Mouse (Mus musculus): ENCODE results near the gene Gm21954.

The Gm21954 gene

DNA sequence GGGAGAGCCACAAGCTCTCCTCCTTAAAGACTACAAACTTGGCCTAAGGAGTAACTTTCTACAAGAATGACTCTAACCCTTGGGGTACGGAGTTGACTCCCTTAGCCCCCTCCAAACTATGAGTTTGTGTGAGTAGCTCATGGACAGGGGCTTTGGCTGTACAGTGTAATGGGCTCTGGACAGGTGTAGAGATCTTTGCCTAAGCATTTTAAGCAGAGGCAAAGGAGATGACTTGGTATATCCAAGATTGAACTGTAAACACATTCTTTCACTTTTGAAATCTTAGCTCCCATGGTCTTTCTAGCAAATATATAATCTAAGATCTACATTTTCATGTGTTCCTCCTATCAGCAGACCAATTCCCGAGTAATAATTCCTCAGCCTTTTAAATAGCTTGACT is at the start of gene Gm21954:
Gene Gm21954, minus strand, starts transcription at position 101 of the 400 bp plus-strand sequence.
- DNase-seq (ENCODE audit: low read depth, low spot score) = no peak

DNA sequence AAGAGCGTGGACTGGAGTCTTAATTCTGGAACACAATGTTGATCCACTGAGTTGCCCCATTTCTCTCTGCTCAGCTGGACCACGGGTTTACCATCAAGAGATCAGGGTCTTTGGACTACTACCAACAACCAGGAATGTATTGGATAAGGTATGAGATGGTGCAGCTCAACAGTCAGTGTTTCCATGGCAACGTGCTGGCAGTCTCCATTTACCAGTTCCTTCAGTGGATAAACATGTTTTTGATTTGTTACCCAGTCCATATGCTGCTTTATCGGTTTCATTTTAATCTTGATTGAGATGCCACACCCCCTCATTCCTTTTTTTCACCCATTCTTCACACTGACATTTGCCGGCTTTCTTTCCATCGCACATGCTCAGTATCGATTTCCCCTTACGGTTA is 49.8 kb upstream of the Gm21954 start:
- DNase-seq (ENCODE audit: low read depth, low spot score) = no peak

GRCm38 (mm10) chr3:55520240-55521180 is 48.5 kb upstream of the Gm21954 start:
- no peak for DNase-seq (ENCODE audit: low read depth, low spot score)

DNA sequence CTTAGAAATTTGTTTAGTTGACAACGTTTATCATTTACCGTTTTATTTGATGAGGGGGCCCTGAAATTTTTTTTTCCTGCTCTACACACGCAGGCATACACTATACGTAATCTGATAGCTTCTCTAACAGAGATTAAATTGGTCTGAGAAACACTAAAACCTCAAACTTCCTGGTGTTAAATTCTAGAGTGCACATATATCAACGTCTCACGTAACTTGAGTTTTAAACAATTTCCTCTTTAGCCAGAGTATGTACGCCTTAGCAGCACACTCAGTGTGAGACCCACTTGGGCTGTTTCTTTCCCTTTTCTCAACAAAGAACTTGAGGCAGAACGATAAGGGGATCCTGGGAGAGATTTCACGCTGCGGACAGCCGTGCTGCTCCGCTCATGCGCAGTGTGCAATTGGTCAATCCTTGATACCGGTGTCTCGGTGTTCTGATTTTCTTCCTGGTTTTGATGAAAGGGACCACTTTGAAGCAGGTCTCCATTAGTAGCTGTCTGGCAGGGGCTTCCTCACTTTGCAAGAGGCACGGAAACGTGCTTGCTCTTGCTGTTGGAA is 45.5 kb upstream of the Gm21954 start:
- no peak for DNase-seq (ENCODE audit: low read depth, low spot score)

DNA sequence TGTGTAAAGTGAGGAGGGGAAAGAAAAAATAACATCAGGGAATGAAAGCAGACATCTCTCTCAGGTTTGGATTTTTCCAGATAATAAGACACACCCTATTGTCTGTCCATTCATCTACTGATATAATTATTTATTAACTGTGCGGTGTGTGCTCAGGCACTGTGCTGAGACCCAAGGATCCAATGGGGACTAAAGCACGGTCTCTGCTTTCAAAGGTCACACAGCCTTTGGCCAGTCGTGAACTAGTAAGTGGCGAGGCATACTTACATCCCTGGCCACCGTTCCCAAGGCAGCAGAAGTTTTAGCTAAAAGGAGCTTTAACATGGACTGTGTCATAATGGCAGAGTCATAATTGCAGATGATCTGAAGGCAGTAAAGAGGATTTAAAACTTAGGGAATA is 44.0 kb upstream of the Gm21954 start:
- DNase-seq (ENCODE audit: low read depth, low spot score) = no peak

DNA sequence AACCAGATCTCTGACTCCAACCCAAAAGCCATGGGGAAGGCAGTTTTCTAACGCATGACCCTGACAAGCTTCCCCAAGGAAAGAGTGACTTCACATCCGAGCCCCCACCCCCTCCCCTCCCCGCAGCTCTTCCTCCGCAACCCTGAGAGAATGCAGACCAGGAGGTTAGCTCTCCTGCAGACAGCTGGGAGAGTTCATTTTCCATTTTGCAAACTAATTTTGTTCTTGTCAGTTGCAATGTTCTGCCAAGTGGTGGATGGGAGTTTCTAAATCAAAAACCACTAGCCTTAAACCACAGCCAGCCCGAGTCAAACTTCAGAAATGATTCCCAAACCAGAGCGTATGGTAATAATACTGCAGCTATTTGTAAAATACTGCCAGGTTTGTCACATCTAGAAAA is 39.6 kb upstream of the Gm21954 start:
- no peak for DNase-seq (ENCODE audit: low read depth, low spot score)

GRCm38 (mm10) chr3:55510198-55510597 is 38.2 kb upstream of the Gm21954 start:
- no peak for DNase-seq (ENCODE audit: low read depth, low spot score)

GRCm38 (mm10) chr3:55499298-55499697 is 27.3 kb upstream of the Gm21954 start:
- no peak for DNase-seq (ENCODE audit: low read depth, low spot score)

DNA sequence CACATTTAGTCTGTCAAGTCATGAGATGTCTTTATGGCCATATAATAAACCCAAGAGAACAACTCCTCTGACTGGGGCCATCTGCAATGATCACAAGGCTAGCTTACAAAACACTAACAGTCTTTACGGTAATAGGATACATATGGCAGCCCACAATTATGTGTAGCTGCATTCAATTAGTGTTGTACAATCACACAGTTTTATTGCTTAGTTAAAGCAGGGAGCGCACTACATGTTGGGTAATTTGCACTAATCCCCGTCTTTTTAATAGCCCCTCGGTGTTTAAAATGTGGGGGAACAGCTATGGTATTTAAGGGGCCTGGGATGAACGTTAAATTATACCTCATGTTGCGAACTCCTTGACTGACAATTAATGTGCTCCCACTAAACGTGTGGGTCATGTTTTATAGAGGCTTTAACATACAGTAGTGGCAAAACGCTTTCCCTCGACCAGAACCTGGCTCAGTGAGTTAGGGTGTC is 24.5 kb upstream of the Gm21954 start:
- DNase-seq (ENCODE audit: low read depth, low spot score) = no peak

DNA sequence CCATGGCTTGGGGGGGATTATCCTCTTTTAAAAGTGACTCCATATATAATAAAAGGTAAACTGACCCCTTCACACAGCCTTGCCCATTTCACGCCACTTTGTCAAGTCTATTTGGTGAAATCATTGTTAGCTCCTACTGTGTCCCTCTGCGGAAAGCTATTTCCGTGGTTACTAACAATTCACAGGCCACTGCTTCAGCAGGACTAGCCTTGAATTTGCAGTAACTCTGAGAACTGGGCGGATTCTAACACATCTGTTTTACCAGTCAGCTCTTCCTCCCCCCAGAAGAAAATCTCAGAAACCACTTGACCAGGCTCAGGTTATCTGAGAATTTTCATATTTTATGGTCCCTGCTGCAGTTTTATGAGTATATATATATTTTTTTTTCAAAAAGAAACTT is 23.9 kb upstream of the Gm21954 start:
- no peak for DNase-seq (ENCODE audit: low read depth, low spot score)

GRCm38 (mm10) chr3:55495231-55495630 is 23.2 kb upstream of the Gm21954 start:
- no peak for DNase-seq (ENCODE audit: low read depth, low spot score)

DNA sequence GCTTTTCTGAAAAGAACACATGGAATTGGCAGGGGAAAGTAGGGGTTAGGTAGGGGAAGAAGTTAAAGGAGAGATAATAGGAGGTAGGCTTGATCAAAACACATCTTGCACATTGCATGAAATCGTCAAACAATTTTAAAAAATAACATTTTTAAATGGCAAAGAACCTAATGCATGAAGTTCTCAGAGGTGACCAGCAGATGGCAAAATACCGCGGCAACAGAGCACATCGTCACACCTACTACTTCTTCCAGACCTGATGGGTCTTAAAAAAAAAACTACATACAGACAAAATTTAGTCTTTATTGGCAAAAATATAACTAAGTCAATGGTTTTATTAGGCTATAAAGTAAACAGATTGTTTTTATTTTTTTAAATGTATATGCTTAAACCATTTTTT is 22.3 kb upstream of the Gm21954 start:
- DNase-seq (ENCODE audit: low read depth, low spot score) = no peak

DNA sequence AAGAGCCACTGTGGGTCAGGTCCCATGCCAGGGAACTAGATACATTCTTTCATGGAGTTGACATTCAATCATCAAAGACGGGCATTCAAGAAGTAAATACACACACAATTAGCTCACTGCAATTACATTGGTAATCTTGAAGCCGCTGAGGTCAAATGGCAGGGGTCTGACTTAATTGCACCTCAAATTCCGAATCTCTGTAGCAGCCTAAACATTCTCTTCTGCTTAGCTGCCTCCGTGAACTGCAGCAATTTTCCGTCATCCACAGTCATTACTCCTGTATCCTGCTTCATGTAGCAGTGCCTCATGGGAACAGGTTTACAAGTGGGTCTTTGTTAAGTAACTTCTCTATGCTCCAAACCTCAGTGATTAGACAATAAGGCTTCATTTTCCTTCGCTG is 20.0 kb upstream of the Gm21954 start:
- DNase-seq (ENCODE audit: low read depth, low spot score) = no peak

DNA sequence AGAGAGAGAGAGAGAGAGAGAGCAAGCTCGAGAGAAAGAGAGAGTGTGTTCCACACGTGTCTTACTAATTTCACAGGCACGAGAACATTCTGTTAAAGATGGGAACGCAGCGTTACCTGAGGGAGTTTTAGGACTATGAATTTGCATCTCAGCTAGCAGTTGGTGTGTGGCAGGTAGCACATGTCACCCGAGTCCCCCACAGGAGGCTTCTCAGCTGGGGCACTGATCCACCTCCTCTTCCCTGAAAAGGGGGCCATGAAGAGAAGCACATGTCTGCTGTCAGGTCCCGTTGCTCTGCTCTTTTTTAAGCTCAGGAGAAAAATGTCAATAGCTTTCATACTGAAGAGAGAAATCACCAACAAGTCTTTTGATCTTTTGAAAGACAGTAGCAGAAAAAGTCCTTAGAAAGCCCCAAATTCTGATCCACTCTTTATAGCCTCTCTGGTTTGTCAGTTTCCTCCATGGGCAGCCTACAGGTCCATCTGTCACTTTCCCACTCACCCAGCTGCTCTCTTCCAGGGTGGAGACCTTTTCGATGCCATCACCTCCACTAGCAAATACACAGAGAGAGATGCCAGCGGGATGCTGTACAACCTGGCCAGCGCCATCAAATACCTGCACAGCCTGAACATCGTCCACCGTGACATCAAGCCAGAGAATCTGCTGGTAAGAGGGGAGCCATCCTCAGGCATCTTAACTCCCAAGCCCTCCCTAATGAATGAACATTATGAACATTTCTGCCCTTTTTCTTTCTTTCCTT is 17.4 kb upstream of the Gm21954 start:
- DNase-seq (ENCODE audit: low read depth, low spot score) = no peak

DNA sequence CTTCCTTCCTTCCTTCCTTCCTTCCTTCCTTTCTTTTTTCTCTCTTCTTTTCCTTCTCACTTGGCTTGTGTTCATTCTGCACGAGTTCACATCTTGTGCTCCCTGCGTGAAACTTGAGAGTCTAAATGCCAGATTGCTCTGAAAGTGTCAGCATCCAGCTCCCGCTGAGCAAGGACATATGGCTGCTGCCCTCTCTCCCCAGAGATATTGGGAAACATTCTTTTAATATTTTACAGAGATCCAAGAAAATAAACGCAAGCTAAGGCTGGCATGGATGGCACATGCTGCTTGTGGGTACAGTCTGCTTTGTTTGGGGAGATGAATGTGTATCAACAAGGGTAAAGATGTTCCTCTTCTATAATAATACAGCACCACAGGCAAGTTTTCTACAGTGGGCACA is 11.3 kb upstream of the Gm21954 start:
- no peak for DNase-seq (ENCODE audit: low read depth, low spot score)

- DNase-seq (ENCODE audit: low read depth, low spot score) = no peak
Observed at GRCm38 (mm10) chr3:55481140-55481539, 9.1 kb upstream of the Gm21954 start.

GRCm38 (mm10) chr3:55479306-55479705 is 7.3 kb upstream of the Gm21954 start:
- DNase-seq (ENCODE audit: low read depth, low spot score) = no peak

GRCm38 (mm10) chr3:55476694-55477093 is 4.7 kb upstream of the Gm21954 start:
- no peak for DNase-seq (ENCODE audit: low read depth, low spot score)

GRCm38 (mm10) chr3:55473146-55473545 is 1.1 kb upstream of the Gm21954 start:
- no peak for DNase-seq (ENCODE audit: low read depth, low spot score)

DNA sequence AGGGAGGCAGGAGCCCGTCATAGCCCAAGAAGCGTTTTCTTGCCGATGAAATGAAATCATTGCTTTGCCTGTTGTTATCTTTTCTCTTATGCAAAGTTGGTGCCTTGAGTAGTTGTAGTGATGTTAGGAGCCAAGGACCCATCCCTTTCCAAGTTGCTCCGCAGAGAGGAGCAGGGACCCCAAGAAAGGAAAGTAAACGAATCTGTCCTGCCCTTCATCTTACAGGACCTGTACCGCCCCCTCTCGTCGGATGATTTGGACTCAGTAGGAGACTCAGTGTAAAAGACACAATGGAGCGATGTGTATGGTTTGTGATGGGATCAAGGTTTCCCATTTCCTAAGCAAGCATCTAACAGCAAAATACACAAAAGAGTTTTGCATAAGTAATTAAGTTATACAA is 5.7 kb downstream of the Gm21954 start:
- no peak for DNase-seq (ENCODE audit: low read depth, low spot score)

DNA sequence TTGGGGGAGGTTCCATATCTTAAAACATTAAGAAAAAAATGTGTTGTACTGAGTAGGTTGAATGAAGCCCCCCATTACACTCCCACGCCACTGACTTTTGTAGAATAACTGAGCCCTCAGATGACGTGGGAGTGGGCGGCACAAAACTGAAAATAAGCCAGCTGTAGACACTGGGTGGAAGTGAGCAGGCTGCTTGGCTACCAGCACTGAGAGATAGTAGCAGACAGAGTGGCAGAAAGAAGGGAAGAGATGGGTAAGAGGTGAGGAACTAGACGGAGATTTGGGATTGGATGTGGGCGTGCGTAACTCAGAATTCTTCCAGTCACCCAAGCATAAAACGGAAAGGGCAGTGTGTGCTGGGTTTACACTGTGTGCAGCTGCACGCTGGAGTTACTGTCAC is 6.2 kb downstream of the Gm21954 start:
- no peak for DNase-seq (ENCODE audit: low read depth, low spot score)

DNA sequence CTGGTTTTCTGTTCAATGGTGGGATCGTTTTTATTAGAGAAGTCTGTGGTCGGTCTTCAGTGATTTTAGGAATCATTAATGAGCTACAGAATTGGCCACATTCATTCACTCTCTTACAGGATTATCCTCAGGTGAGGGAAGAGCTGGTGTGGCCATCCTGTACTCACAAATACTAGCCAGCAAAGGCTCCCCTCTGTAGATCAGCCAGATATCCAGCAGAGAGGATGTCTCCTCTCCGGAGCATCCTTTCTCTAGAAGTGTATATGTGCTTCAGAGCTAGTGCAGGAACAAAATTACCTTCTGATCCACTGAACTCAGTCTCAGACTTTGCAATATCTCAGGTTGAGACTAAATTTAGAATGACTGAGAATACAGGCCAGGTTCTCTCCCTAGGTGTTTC is 7.8 kb downstream of the Gm21954 start:
- DNase-seq (ENCODE audit: low read depth, low spot score) = no peak

Data from c-Kit-negative CD71-positive TER-119-positive erythroid progenitor cells, embryonic 14.5 days (primary cell).